Mouse (Mus musculus) embryonic facial prominence, embryonic 12.5 days (tissue): ENCODE results near the gene Olfr478. TPM values are rescaled to one million over a fixed set of nuclear protein-coding genes. Genes with fewer than 3 reads are reported as not detected.
"Not testable (repeated sequence)": the region's sequence is repeated elsewhere in the genome, so short reads cannot be mapped to it uniquely, and the experiment has no call there.

ENCODE experiments used
- ATAC-seq: fragments of 200-750 bp; cut with Nextera tagmentation; 2 replicates; pipeline ENCODE4 v1.8.0; 2017; ENCODE audit not compliant: insufficient number of reproducible peaks, insufficient read depth, low FRiP score, low TSS enrichment
- H3K27ac ChIP-seq: fragments of 300-500 bp; sonication (generic); 2 replicates; pipeline ENCODE4 v1.5.1; 2016; ENCODE audit warnings: mild to moderate bottlenecking
- H3K27me3 ChIP-seq: fragments of 300-500 bp; sonication (generic); 2 replicates; pipeline ENCODE4 v1.6.1; 2016; ENCODE audit warnings: mild to moderate bottlenecking, moderate library complexity
- H3K36me3 ChIP-seq: fragments of 300-500 bp; sonication (generic); 2 replicates; pipeline ENCODE4 v1.6.1; 2016; ENCODE audit warnings: mild to moderate bottlenecking
- H3K4me1 ChIP-seq: fragments of 300-500 bp; sonication (generic); 2 replicates; pipeline ENCODE4 v1.6.1; 2016
- H3K4me2 ChIP-seq: fragments of 300-500 bp; sonication (generic); replicated peaks from 2 replicates; pipeline ENCODE4 v1.6.1; 2016; ENCODE audit warnings: mild to moderate bottlenecking, moderate library complexity
- H3K4me3 ChIP-seq: fragments of 300-500 bp; sonication (generic); 2 replicates; pipeline ENCODE4 v1.5.1; 2016; ENCODE audit warnings: mild to moderate bottlenecking
- H3K9ac ChIP-seq: fragments of 300-500 bp; sonication (generic); 2 replicates; pipeline ENCODE4 v1.6.1; 2016; ENCODE audit warnings: mild to moderate bottlenecking, moderate library complexity
- H3K9me3 ChIP-seq: fragments of 300-500 bp; sonication (generic); 2 replicates; pipeline ENCODE4 v1.6.1; 2016; ENCODE audit warnings: mild to moderate bottlenecking, moderate library complexity
- WGBS: fragments of 180-500 bp; shearing (Covaris S2); methylation state at CpG from one replicate; pipeline ENCODE4 v1.1.7; 2016; 5-methylcytosine and 5-hydroxymethylcytosine counted together
- polyA plus RNA-seq: library from polyadenylated mRNA; unstranded; fragments of >200 nt; fragmentation: Nextera tagmentation; extraction: Ambion mirVana; gene quantifications from 2 replicates; pipeline ENCODE4 v1.2.1, GENCODE M21; 2016

The Olfr478 gene
- polyA plus RNA-seq, result not detected in 2 replicates

GRCm38 (mm10) chr7:108033889-108034288, at the start of gene Olfr478:
Olfr478 (minus strand) TSS chr7:108033989.
- no peak for ATAC-seq
- Histone ChIP-seq H3K4me1 (no peaks in the 10 kb centered on the region), H3K36me3 (no peaks in the 10 kb centered on the region), H3K9me3 (no peaks in the 10 kb centered on the region), H3K4me2 (no peak within 1 kb of the TSS), H3K4me3 (no peak within 1 kb of the TSS), H3K27ac (no peak within 1 kb of the TSS), H3K9ac (no peak within 1 kb of the TSS), H3K27me3 (no peaks in the 10 kb centered on the region)
- WGBS, result 76% methylated on average over 3 of the region's 3 CpGs

DNA sequence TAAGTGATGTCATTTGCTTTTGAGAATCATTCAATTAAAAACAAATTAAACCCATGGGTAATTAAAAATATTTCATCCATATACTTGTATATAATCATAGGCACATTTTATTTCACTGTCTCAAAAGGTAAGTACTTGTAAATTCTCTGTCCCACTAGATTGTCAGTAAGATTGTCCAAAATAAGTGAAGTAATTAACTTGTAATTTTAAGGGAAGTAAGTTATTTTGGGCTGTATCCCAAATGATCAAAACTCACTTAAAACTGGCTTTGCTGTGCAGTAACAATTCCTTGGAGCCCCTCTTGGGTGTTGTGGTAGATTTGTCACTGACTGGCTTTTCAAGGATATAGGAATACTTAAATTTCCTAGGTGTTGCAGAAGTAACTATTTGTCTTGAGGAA, 45.8 kb upstream of the Olfr478 start, which contains the start of gene Olfr481:
Olfr481 (plus strand) TSS at position 301 of the 400 bp plus-strand sequence.
- Histone ChIP-seq H3K4me3 (no peak within 1 kb of the TSS), H3K4me2 (no peak within 1 kb of the TSS), H3K27ac (no peak within 1 kb of the TSS), H3K9ac (no peak within 1 kb of the TSS), H3K27me3 (no peaks in the 10 kb centered on the region), H3K36me3 (no peaks in the 10 kb centered on the region), H3K9me3 (no peaks in the 10 kb centered on the region), H3K4me1 (no peaks in the 10 kb centered on the region)
- no peak for ATAC-seq

DNA sequence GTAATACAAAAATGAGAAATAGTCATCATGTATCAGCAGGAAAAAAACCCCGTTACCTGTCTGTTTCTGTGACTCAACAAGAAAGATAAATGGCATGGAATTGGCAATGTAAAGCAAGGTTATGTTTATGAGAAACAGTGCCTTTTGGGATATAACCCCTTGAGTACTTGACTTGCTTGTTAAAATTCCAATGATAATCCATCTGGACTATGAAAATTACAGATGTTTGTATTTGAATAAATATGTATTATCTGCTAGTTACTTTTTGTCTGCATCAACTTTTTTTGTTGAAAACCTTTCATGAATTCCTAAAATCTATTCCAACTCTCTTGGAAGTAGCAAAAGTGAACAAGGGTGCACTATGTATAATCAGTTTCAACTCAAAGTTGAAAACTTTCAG, 33.5 kb upstream of the Olfr478 start, which contains the start of gene Olfr480:
Olfr480 (minus strand) TSS at position 101 of the 400 bp plus-strand sequence.
- no peaks in the 10 kb centered on the region for H3K4me1 ChIP-seq
- H3K9me3 ChIP-seq, result no peaks in the 10 kb centered on the region
- H3K36me3 ChIP-seq, result no peaks in the 10 kb centered on the region
- H3K27me3 ChIP-seq, result no peaks in the 10 kb centered on the region
- H3K9ac ChIP-seq, result no peak within 1 kb of the TSS
- no peak within 1 kb of the TSS for H3K4me2 ChIP-seq
- H3K27ac ChIP-seq, result no peak within 1 kb of the TSS
- ATAC-seq, result no peak
- WGBS, result 86% methylated on average over 1 of the region's 1 CpGs
- no peak within 1 kb of the TSS for H3K4me3 ChIP-seq

- ATAC-seq, result no peak
- no peak within 1 kb of the TSS for H3K9ac ChIP-seq
- 91% methylated on average over 2 of the region's 2 CpGs for WGBS
These were observed 16.6 kb upstream of the Olfr478 start, which contains the start of gene Olfr479 for GRCm38 (mm10) chr7:108050393-108050792. Olfr479 (plus strand) TSS chr7:108050693.

DNA sequence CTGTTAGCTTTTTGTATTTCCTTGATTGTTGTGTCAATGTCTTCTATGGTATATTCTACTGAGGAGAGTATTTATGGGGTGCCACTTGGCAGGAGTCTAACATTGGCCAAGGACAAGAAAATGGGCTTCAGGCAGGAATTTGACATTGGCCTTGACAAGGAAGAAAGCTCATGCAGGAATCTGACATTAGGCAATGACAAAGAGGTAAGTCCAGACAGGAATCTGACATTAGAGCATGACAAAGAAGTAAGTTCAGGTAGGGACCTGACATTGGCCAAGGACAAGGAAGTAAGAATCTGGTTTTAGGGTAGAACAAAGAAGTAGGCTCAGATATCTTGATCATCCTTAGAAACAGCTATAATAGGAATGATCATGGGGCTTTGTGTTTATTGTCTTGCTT, 19.5 kb downstream of the Olfr478 start:
- H3K4me1 ChIP-seq, H3K4me2 ChIP-seq, H3K4me3 ChIP-seq, H3K27ac ChIP-seq, H3K36me3 ChIP-seq, ATAC-seq, H3K27me3 ChIP-seq, H3K9me3 ChIP-seq, H3K9ac ChIP-seq: not testable (repeated sequence)

More at GRCm38 (mm10) chr7:108050393-108050792, 16.6 kb upstream of the Olfr478 start, which contains the start of gene Olfr479:
- Histone ChIP-seq H3K36me3 (no peaks in the 10 kb centered on the region), H3K9me3 (no peaks in the 10 kb centered on the region), H3K4me3 (no peak within 1 kb of the TSS), H3K4me2 (no peak within 1 kb of the TSS), H3K27me3 (no peaks in the 10 kb centered on the region), H3K4me1 (no peaks in the 10 kb centered on the region), H3K27ac (no peak within 1 kb of the TSS)

DNA sequence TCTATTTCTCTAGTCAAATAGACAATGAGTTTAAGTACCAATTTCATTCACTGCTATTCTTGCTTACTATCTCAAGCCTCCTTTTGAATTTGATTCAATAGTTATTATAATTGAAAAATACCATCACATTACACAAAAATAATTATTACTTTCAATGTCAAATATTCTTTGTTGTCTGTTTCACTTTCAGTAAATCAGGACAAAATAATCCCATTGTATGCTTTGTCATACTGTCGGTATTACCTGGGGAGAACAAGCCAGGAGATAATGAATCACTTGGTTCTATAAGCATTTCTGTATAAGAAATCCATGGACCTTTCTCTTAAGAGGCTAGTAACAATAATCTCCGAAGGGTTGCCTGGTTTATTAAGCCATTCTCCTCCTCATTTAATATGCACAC, 47.4 kb downstream of the Olfr478 start, which contains the start of gene Olfr477:
Olfr477 (plus strand) TSS at position 301 of the 400 bp plus-strand sequence.
- Histone ChIP-seq H3K4me3 (no peak within 1 kb of the TSS), H3K36me3 (no peaks in the 10 kb centered on the region), H3K4me1 (no peaks in the 10 kb centered on the region), H3K9ac (no peak within 1 kb of the TSS), H3K27ac (no peak within 1 kb of the TSS), H3K9me3 (no peaks in the 10 kb centered on the region), H3K4me2 (no peak within 1 kb of the TSS), H3K27me3 (no peaks in the 10 kb centered on the region)
- ATAC-seq, result no peak
- WGBS, result 71% methylated on average over 2 of the region's 2 CpGs

Other genes starting within 250 kb of the Olfr478 start
- gene Ovch2, start 232.8 kb downstream of the Olfr478 start, polyA plus RNA-seq, result not detected in 2 replicates
- gene Olfr467, start 221.7 kb downstream of the Olfr478 start, polyA plus RNA-seq, result not detected in 2 replicates
- gene Olfr469, start 208.4 kb downstream of the Olfr478 start, polyA plus RNA-seq, result not detected in 2 replicates
- not detected in 2 replicates for gene Olfr470, start 186.5 kb downstream of the Olfr478 start, polyA plus RNA-seq
- gene Olfr472, start 136.1 kb downstream of the Olfr478 start, polyA plus RNA-seq, result not detected in 2 replicates
- gene Olfr473, start 103.5 kb downstream of the Olfr478 start, polyA plus RNA-seq, result not detected in 2 replicates
- not detected in 2 replicates for gene Olfr474, start 79.3 kb downstream of the Olfr478 start, polyA plus RNA-seq
- not detected in 2 replicates for gene Olfr476, start 69.2 kb downstream of the Olfr478 start, polyA plus RNA-seq
- not detected in 2 replicates for gene Olfr477, start 47.3 kb downstream of the Olfr478 start, polyA plus RNA-seq
- not detected in 2 replicates for gene Olfr479, start 16.7 kb upstream of the Olfr478 start, polyA plus RNA-seq
- not detected in 2 replicates for gene Olfr480, start 33.4 kb upstream of the Olfr478 start, polyA plus RNA-seq
- not detected in 2 replicates for gene Olfr481, start 45.9 kb upstream of the Olfr478 start, polyA plus RNA-seq
- not detected in 2 replicates for gene Olfr482, start 63.6 kb upstream of the Olfr478 start, polyA plus RNA-seq
- not detected in 2 replicates for gene Olfr483, start 66.9 kb upstream of the Olfr478 start, polyA plus RNA-seq
- not detected in 2 replicates for gene Olfr484, start 93.5 kb upstream of the Olfr478 start, polyA plus RNA-seq
- not detected in 2 replicates for gene Olfr485, start 125.9 kb upstream of the Olfr478 start, polyA plus RNA-seq
- gene Olfr486, start 138.8 kb upstream of the Olfr478 start, polyA plus RNA-seq, result not detected in 2 replicates
- gene Olfr487, start 180.6 kb upstream of the Olfr478 start, polyA plus RNA-seq, result not detected in 2 replicates
- gene Olfr488, start 224.4 kb upstream of the Olfr478 start, polyA plus RNA-seq, result not detected in 2 replicates